Mouse (Mus musculus) lung, postnatal 0 days (tissue): Measurements from ENCODE around the gene Dock3.

ENCODE experiments used
- CTCF ChIP-seq: IDR thresholded peaks from 2 replicates; pipeline ENCODE4 v1.5.1; 2016; ENCODE audit warnings: antibody characterized with exemption, mild to moderate bottlenecking
- EP300 ChIP-seq: IDR thresholded peaks from 2 replicates; pipeline ENCODE4 v1.6.1; 2016; ENCODE audit warnings: antibody characterized with exemption, mild to moderate bottlenecking, control low read depth

DNA sequence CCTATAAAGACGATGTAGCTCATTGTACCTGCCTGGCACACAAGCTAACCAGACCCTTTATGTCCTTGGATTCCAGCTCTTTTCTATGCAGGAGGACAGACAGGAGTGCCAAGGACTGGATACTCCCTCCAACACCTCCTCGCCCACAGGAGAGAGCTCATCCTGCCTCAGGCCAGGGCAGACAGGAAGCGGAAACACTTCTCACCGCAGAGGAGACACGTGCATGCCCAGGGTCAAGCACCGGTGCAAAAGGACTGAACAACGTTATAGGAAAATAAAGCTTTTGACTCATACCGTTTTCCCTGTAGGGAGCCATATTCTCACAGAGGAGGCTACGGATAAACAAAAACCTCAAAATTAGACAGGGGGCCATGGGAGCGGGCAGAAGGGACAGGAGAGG, 41.5 kb upstream of the Dock3 start:
- TF ChIP-seq CTCF (no peak), EP300 (no peak)
